Mouse (Mus musculus) Patski (cell line): ENCODE results near the gene Ccnb2. TPM values are rescaled to one million over a fixed set of nuclear protein-coding genes. Genes with fewer than 3 reads are reported as not detected.
"Not testable (repeated sequence)": the region's sequence is repeated elsewhere in the genome, so short reads cannot be mapped to it uniquely, and the experiment has no call there.

Experiments used
- ATAC-seq: fragments of 100-300 bp; one replicate; pipeline ENCODE4 v1.8.0; 2021
- CTCF ChIA-PET: fragments of 350-600 bp; sonication (Branson Sonifier 250); formaldehyde crosslinking; loops from one replicate; lab custom pipeline; 2022; ENCODE audit warnings: inconsistent platforms; lab: Charles Lee
- POLR2A ChIA-PET: fragments of 350-600 bp; sonication (Branson Sonifier 250); formaldehyde crosslinking; loops from one replicate; lab custom pipeline; 2022; ENCODE audit warnings: antibody characterized with exemption, inconsistent platforms; lab: Charles Lee
- DNase-seq: peaks from one replicate; pipeline ENCODE4 v3.0.0-alpha.2; 2011; ENCODE audit warnings: low read depth, low spot score
- H3K27me3 ChIP-seq: fragments of 371-371 bp; one replicate; pipeline ENCODE4 v1.5.1; 2021
- CTCF ChIP-seq: fragments of 100-300 bp; IDR thresholded peaks from one replicate; pipeline ENCODE4 v1.5.1; 2021
- in situ Hi-C: fragments of 300-500 bp; cut with MboI; formaldehyde crosslinking; loops from 3 replicates; pipeline ENCODE4 v1.11.1; 2018; ENCODE audit warnings: low pct_unique_long_range_greater_than_20kb, mixed read lengths
- polyA plus RNA-seq: library from polyadenylated mRNA; unstranded; gene quantifications from one replicate; pipeline ENCODE4 v1.2.3, GENCODE M21; 2021

Ccnb2 gene
- polyA plus RNA-seq: 69.4 TPM

DNA sequence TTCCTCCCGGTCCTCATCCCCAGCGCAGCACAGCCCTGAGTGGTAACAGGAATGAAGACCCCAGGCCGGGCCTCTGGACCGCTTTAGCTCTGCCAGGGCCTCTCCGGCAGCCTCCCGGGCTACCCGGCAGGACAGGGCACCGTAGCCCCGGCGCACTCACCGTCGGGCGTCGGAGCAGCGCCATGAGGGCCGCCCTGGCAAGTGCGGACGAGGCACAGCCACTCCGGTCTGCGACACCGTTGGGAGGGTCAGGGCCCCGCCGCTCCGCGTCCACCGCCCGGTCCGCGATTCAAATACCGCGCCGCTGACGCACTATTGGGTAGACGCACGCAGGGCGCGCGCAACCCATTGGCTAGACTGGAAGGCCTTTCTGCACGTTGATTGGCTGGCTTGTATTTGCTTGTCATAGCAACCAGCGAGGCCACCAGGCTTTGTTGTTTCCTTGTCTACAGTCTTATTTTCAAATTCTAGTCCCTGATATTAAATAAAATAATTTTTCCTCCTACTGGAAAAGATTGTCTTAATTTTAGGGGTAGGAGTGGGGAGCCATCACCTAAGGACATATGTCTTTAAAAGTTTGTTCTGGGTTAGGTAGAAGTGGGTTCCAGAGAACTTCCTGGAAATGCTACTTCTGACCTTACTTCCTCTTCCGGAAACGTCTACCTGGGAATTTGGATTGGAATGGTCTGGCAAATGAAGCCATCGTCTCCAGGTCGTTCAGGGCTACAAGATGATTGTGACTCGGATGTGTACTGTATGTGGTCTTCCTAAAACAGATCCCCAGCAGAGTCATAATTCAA lies at the start of gene Ccnb2:
Gene Ccnb2 (minus strand): TSS at position 291 of the 800 bp plus-strand sequence.
- DNase-seq: peak; percentile 47
- ChIA-PET CTCF (no interaction called here), POLR2A (interaction anchor here (0.8 kb wide), 1 partner anchor 13 kb away, joined by 4 read pairs; no protein-coding TSS in a partner anchor)
- H3K27me3 ChIP-seq: no peaks in the 10 kb centered on the region
- peak; percentile 95 for ATAC-seq
- in situ Hi-C loops: no loop called here
- TF ChIP-seq CTCF: no peak

DNA sequence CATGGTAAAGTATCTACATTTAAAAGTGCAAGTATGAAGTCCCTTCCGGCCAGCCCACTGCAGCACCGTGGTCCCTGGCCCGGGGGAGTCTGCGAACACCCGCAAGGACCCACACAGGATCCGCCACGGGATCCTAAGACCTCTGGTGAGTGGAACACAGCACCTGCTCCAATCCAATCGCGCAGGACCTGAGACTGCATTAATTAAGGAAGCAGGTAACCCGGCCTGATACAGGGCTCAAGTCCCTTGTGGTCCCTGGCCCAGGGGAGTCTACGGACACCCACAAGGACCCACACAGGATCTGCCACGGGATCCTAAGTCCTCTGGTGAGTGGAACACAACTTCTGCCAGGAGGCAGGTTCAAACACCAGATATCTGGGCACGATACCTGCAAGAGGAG lies 41.7 kb upstream of the Ccnb2 start:
- DNase-seq, H3K27me3 ChIP-seq, in situ Hi-C loops, POLR2A ChIA-PET, ATAC-seq, CTCF ChIA-PET: not testable (repeated sequence)

DNA sequence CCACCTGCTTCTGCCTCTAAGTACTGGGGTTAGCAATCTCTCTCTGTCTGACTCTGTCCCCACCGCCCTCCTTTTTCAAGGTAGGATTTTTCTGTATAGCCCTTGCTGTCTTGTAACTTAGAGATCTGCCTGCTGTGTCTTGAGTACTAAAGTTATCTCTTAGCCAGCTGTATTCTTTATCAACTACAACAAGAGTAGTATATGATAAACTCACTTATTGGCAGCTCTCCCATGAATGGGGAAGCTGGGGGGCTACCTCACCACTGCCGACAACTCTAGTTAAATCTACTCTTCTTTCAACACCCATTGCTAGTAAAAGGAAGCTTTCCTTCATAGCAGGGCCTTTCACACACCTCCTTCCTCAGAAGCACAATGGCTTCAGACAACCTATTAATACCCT lies 31.0 kb upstream of the Ccnb2 start:
- in situ Hi-C loops: no loop called here
- DNase-seq: no peak
- no peaks in the 10 kb centered on the region for H3K27me3 ChIP-seq
- ATAC-seq: no peak
- CTCF ChIA-PET: interaction anchor here (0.6 to 1.2 kb wide), 3 partner anchors 15 to 26 kb away, joined by 3 read pairs; no protein-coding TSS in a partner anchor
- no peak for TF ChIP-seq CTCF
- POLR2A ChIA-PET: no interaction called here

DNA sequence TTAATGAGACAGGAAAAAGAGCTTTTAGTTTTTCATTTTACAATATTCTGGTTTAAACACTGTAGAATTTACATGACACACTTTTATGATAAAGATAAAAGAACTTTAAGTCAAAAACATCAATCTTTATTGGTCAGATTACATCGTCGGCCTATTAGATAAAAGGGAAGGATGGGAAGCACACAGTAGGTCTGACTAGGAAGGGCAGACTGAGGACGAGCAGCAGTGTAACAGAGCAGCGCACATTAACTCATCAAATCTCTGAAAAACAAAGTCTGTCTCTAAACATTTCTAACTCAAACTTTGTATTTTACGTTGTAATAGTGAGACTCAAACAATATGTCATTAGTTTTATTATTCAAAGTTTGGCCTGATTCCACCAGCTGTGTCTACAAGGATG lies 27.7 kb upstream of the Ccnb2 start:
- ATAC-seq (no peak), DNase-seq (no peak)
- POLR2A ChIA-PET: no interaction called here
- in situ Hi-C loops: no loop called here
- no peak for TF ChIP-seq CTCF
- H3K27me3 ChIP-seq: no peaks in the 10 kb centered on the region
- CTCF ChIA-PET: no interaction called here

DNA sequence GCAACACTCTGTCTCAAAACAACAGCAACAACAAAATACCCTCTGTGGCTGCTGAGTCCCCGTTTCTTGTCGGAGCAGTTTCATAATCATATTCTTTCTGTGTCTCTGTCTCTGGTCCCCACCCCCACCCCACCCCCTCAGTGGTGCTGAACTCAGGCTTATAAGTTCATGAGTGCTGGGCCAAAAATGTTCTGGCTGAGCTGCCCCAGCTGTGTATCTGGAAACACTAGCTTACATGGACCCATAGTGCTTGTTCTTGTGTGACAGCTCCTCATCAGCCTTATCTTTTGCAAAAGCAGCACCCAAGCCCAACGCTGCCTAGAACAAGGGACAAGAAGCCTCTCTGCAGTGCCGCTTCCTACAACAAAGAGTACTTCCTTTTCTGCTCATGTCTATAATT lies 18.6 kb upstream of the Ccnb2 start:
- ChIA-PET POLR2A (no interaction called here), CTCF (interaction anchor here (1.9 kb wide), 1 partner anchor 31 kb away, joined by 4 read pairs; no protein-coding TSS in a partner anchor)
- in situ Hi-C loops: no loop called here
- ATAC-seq (no peak), DNase-seq (no peak)
- no peaks in the 10 kb centered on the region for H3K27me3 ChIP-seq
- TF ChIP-seq CTCF: no peak

DNA sequence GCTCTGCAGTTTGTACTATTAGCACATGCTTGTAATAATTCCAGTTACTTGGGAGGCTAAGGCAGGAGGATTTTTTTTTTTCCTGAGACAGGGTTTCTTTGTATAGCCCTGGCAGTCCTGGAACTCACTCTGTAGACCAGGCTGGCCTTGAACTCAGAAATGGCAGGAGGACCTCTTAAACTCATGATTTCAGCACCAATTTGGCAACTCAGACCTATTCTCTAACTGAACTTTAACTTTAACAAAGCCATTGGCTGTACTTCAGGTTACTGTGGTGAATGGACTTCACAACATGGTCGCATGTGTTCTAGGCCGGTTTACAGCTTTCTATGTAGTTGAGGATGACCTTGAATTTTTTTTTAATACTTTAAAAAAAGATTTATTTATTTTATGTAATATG lies 1.3 kb upstream of the Ccnb2 start:
- POLR2A ChIA-PET: interaction anchor here (1.0 kb wide), 1 partner anchor 12 kb away, joined by 4 read pairs; no protein-coding TSS in a partner anchor
- TF ChIP-seq CTCF: no peak

DNA sequence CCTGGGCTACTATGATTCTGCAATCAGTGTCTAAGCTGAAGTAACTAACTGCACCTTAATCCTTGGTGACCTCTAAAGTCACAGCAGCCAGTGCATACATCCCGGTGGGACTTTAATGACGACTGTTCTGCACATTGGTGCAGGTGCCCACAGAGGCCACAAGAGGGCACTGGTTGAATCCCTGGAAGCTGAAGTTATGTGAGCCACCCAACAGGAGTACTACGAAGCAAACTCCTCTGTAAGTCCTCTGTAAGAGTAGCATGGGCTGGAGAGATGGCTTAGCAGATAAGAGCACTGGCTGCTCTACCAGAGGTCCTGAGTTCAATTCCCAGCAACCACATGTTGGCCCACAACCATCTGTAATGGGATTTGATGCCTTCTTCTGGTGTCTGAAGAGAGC lies 4.9 kb downstream of the Ccnb2 start:
- in situ Hi-C loops: no loop called here
- TF ChIP-seq CTCF: peak; percentile 67
- ATAC-seq (no peak), DNase-seq (no peak)
- ChIA-PET CTCF (interaction anchor here (0.7 to 1.4 kb wide), 2 partner anchors 14 to 24 kb away, joined by 3 to 4 read pairs; no protein-coding TSS in a partner anchor), POLR2A (no interaction called here)
- no peaks in the 10 kb centered on the region for H3K27me3 ChIP-seq

More for the DNA sequence above, 1.3 kb upstream of the Ccnb2 start:
- CTCF ChIA-PET: interaction anchor here (0.8 kb wide), 1 partner anchor 34 kb away, joined by 4 read pairs; no protein-coding TSS in a partner anchor
- in situ Hi-C loops: no loop called here
- no peaks in the 10 kb centered on the region for H3K27me3 ChIP-seq
- ATAC-seq (no peak), DNase-seq (no peak)

DNA sequence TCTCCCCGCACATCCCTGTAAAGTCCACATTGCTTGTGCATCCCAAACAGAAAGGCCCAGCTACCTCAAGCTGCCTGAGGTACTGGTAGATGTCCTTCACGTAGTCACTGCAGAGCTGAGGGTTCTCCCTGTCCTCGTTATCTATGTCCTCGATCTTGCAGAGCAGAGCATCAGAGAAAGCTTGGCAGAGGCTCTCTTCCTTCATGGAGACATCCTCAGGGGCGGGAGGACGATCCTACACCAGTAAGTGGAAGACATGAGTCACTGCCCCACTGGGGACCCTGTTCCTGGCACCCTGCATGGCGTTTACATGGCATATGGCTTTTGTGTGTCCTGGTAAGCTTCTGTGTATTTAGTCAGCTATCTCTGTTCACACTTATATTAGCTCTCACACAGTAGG lies 8.3 kb downstream of the Ccnb2 start:
- CTCF ChIA-PET: no interaction called here

DNA sequence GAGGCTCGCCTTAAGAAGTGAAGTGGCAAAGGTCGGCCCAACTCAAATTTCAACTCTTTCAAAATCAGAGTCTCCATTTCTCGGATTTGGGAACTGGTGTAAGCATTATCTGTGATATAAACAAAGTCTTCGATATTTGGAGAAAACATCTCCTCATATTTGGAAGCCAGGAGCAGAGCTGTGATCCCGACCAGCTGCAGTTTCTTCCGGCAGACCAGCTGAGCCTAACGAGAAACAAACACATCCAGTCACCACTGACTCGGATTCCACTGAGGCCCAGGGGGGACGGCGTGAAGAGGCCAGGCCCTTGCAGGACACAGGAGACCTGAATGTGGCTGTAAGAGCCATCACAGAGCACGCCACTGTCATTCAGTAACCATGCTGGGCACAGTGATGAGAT lies 10.7 kb downstream of the Ccnb2 start:
- TF ChIP-seq CTCF: no peak
- POLR2A ChIA-PET: no interaction called here
- CTCF ChIA-PET: interaction anchor here (1.5 kb wide), 1 partner anchor 9 kb away, joined by 3 read pairs; no protein-coding TSS in a partner anchor
- in situ Hi-C loops: no loop called here
- no peaks in the 10 kb centered on the region for H3K27me3 ChIP-seq
- ATAC-seq (no peak), DNase-seq (no peak)

More for the DNA sequence above, 8.3 kb downstream of the Ccnb2 start:
- no peak for ATAC-seq
- no peak for DNase-seq
- TF ChIP-seq CTCF: no peak
- POLR2A ChIA-PET: no interaction called here
- H3K27me3 ChIP-seq: no peaks in the 10 kb centered on the region
- in situ Hi-C loops: no loop called here

DNA sequence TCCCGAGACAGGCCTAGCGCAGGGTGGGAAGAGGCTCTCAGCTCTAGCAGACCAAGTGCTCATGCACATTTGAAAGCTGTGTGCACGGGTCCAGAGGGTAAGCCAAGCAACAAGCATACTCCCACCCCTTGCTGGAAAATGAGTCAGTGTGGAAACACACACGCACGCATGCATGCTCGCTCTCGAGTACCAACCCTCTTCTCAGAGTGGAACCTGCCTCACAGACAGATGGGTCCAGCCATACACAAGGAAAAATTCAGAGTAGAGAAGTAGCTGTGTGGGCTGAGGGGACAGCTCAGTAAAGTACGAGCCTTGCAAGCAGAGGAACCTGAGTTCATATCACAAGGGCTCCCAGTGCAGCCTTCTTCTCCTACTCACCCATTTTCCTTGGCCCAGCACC lies 11.6 kb downstream of the Ccnb2 start:
- H3K27me3 ChIP-seq: no peaks in the 10 kb centered on the region
- ChIA-PET POLR2A (no interaction called here), CTCF (interaction anchor here (0.7 to 2.6 kb wide), 4 partner anchors 10 to 102 kb away, joined by 3 to 14 read pairs (median 4); no protein-coding TSS in a partner anchor)
- in situ Hi-C loops: loop anchor here (10.0 kb wide), 1 partner anchor 695 kb away; no protein-coding TSS in a partner anchor
- no peak for ATAC-seq
- no peak for TF ChIP-seq CTCF
- no peak for DNase-seq

DNA sequence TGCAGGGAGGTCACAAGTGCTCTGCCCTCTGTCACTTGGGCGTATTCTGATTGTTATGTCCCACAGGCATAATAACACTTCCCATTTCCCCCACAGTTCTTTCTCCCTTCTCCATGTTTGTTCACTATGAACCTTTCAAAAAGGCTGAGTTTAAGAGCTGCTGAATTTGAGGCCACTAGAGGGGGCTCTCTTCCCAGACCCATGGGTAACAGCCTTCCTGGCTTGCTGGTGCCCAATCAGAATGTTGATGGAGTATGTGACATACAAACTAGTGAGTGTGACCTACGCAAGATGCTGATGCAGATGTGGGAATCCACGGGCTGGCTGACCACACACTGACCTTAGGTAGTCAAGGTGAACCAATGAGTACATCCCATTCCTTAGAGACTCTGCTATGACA lies 12.6 kb downstream of the Ccnb2 start:
- no peak for ATAC-seq
- TF ChIP-seq CTCF: peak; percentile 75
- CTCF ChIA-PET: interaction anchor here (1.0 to 2.6 kb wide), 3 partner anchors 23 to 103 kb away, joined by 3 to 14 read pairs (median 4); no protein-coding TSS in a partner anchor

More for the DNA sequence above, 12.6 kb downstream of the Ccnb2 start:
- in situ Hi-C loops: loop anchor here (10.0 kb wide), 1 partner anchor 696 kb away; no protein-coding TSS in a partner anchor
- DNase-seq: no peak
- POLR2A ChIA-PET: no interaction called here
- H3K27me3 ChIP-seq: no peaks in the 10 kb centered on the region
